Mouse (Mus musculus) heart, embryonic 16.5 days (tissue): ENCODE data around the gene Rubcnl. TPM values are rescaled to one million over a fixed set of nuclear protein-coding genes. Genes with fewer than 3 reads are reported as not detected.

Source experiments
- ATAC-seq: fragments of 200-750 bp; cut with Nextera tagmentation; replicated peaks from 2 replicates; pipeline ENCODE4 v1.8.0; 2017; ENCODE audit warnings: moderate number of reproducible peaks; ENCODE audit not compliant: insufficient read depth, low FRiP score; ENCODE audit errors: extremely low read depth
- H3K27ac ChIP-seq: fragments of 300-500 bp; sonication (generic); 2 replicates; pipeline ENCODE4 v1.5.1; 2014; ENCODE audit warnings: mild to moderate bottlenecking, low read length, control low read depth, moderate library complexity
- H3K27me3 ChIP-seq: fragments of 300-500 bp; sonication (generic); 2 replicates; pipeline ENCODE4 v1.6.1; 2014; ENCODE audit warnings: low read length, mixed read lengths; ENCODE audit not compliant: control insufficient read depth, insufficient read depth
- H3K36me3 ChIP-seq: fragments of 300-500 bp; sonication (generic); 2 replicates; pipeline ENCODE4 v1.6.1; 2014; ENCODE audit not compliant: control insufficient read depth, insufficient read depth
- H3K4me1 ChIP-seq: fragments of 300-500 bp; sonication (generic); 2 replicates; pipeline ENCODE4 v1.6.1; 2014; ENCODE audit warnings: low read length, mixed read lengths; ENCODE audit not compliant: control insufficient read depth, insufficient read depth
- H3K4me2 ChIP-seq: fragments of 300-500 bp; sonication (generic); 2 replicates; pipeline ENCODE4 v1.6.1; 2014; ENCODE audit warnings: low read depth, mild to moderate bottlenecking, control low read depth, low read length
- H3K4me3 ChIP-seq: fragments of 300-500 bp; sonication (generic); 2 replicates; pipeline ENCODE4 v1.5.1; 2014; ENCODE audit warnings: mild to moderate bottlenecking, control low read depth, low read length
- H3K9ac ChIP-seq: fragments of 300-500 bp; sonication (generic); 2 replicates; pipeline ENCODE4 v1.6.1; 2014; ENCODE audit warnings: low read length, control low read depth
- H3K9me3 ChIP-seq: fragments of 300-500 bp; sonication (generic); replicated peaks from 2 replicates; pipeline ENCODE4 v1.6.1; 2016; ENCODE audit warnings: low read length; ENCODE audit not compliant: control insufficient read depth
- WGBS: fragments of 180-500 bp; shearing (Covaris S2); extraction: QIAGEN DNeasy Blood & Tissue Kit; methylation state at CpG from one replicate; pipeline ENCODE4 v1.1.7; 2014; 5-methylcytosine and 5-hydroxymethylcytosine counted together
- polyA plus RNA-seq: library from polyadenylated mRNA; unstranded; fragments of >200 nt; fragmentation: Nextera tagmentation; extraction: Ambion mirVana; gene quantifications from 2 replicates; pipeline ENCODE4 v1.2.1, GENCODE M21; 2015

The Rubcnl gene
- polyA plus RNA-seq = 1.9 and 2.0 TPM in 2 replicates

DNA sequence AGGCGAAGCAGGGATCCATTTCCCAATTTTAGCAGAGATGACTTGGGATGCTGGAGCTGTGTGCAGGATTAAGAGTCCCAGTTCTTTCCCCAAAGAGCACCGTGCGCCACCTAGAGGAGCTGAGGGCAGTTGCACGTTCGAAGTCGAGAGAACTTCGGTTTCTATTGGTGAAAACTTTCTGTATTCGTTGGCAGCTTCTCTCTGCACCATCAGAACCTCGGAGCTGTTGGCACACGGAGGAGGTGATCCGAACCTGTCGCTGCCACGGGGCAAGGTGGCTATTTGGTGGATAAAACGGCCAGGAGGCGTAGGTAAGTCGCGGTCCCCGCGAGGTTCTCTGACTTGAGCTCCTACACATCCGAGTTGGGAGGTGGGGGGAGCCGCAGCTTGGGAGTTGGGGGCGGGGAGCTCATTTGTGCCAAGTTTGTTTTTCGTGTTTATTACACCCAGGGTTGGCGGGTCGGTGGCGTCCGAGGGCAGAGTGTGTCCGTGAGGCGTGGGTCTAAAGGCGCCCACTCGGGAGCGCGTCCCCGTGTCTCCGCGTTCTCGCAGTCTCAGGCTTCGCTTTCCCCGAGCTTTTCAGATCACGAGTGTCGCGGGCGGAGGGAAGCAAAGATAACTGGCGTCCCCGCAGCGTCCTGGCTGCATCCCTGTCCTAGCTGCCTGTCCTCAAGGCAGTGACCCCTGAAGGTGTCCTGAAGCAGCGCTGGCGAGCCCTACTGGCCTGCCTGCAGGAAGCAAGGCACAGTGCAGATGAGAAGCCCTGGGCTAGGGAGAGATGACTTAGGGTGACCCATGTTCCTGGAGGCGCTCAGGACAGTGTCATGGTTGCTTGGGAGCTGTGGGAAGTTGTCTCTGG, at the start of gene Rubcnl:
Gene Rubcnl, plus strand, starts transcription at position 172 of the 859 bp plus-strand sequence.
- Histone ChIP-seq H3K27ac (peak within 1 kb of the TSS; percentile 30), H3K27me3 (peaks cover 7% of the 10 kb centered on the region; the same call in 1 of the 2 replicates), H3K4me3 (peak within 1 kb of the TSS; percentile 69), H3K36me3 (no peaks in the 10 kb centered on the region), H3K9ac (peak within 1 kb of the TSS; percentile 80), H3K4me2 (peak within 1 kb of the TSS; percentile 77), H3K4me1 (peaks cover 26% of the 10 kb centered on the region), H3K9me3 (no peaks in the 10 kb centered on the region)
- 2% methylated on average over 49 of the region's 49 CpGs for WGBS
- peak; percentile 62; the same call in 1 of the 2 replicates for ATAC-seq

DNA sequence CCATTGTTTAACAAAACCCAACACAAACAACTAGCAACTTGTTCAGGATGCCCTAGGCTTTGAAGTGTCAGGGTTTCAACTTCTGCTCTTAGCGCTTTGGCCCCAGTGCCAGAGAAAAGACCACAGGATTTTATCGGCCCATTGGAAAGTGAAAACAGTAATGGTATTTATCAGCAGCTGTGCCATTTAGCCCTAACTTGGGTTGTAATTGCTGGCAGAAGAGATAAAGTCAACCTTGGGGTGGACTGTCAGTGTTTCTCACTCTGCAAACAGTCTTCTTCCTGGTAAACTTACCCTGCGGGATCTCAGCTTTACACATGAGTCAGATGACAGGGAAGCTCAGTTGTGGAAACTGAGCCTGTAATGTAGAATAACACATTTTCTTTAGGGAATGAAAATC, 43.6 kb upstream of the Rubcnl start:
- Histone ChIP-seq H3K4me2 (no peak overlapping the region), H3K4me1 (peaks cover 16% of the 10 kb centered on the region), H3K9me3 (no peaks in the 10 kb centered on the region), H3K27me3 (no peaks in the 10 kb centered on the region), H3K27ac (no peak overlapping the region), H3K36me3 (no peaks in the 10 kb centered on the region), H3K9ac (no peak overlapping the region), H3K4me3 (no peak overlapping the region)
- WGBS = 24% methylated on average over 3 of the region's 3 CpGs
- no peak for ATAC-seq

DNA sequence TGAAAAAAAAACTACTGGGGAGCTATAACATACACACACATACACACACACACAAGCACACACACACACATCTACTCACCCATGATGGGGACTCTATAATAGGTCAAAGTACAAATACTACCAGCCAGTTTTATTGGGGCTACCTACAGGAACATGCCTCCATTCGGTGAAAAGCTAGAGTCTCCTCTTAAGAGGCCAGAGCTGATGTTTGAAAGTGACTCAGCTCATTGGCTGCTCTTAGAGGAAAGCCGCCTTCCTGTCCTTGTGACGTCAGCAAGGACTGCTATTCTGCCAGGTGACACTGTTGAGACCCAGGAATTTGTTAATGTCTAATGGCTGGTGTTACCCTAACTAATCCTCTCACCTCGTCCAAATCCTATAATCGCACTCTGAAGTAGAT, 43.1 kb upstream of the Rubcnl start:
- WGBS = 70% methylated on average over 5 of the region's 5 CpGs
- ATAC-seq = no peak
- no peak overlapping the region for H3K4me3 ChIP-seq

DNA sequence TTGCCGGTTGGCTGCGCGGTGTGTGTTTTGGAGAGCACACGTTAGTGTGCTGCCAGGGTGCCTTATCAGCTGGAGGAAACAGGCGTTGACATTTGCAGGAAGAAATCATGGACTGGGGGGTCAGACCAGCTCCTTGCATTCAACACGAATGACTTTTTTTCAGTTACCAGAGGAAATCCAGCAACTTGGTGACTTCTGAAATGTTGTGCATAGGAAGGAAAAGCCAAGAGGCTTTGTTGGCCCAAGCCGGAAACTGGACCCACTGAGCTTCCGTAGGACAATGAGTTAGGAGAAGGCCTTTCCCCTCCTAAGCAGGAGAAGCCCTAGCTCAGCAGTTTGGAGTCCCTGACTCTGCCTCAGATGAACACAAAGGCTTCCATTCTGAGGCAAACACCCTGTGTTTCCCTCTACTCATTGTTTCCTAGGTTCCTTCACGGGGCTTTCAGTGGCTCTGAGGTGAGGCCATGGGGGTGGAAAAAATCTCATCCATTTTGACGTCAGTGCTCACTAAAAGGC, 41.6 kb upstream of the Rubcnl start:
- 33% methylated on average over 10 of the region's 10 CpGs for WGBS
- H3K9me3 ChIP-seq = no peaks in the 10 kb centered on the region
- H3K27ac ChIP-seq = peak overlapping the region; percentile 64
- no peak overlapping the region for H3K9ac ChIP-seq
- peak; percentile 74 for ATAC-seq
- H3K27me3 ChIP-seq = no peaks in the 10 kb centered on the region
- H3K4me1 ChIP-seq = peaks cover 16% of the 10 kb centered on the region
- no peak overlapping the region for H3K4me2 ChIP-seq
- H3K36me3 ChIP-seq = no peaks in the 10 kb centered on the region
- H3K4me3 ChIP-seq = no peak overlapping the region

More for the DNA sequence above, 43.1 kb upstream of the Rubcnl start:
- H3K27ac ChIP-seq = no peak overlapping the region
- H3K9ac ChIP-seq = no peak overlapping the region
- no peaks in the 10 kb centered on the region for H3K36me3 ChIP-seq
- no peaks in the 10 kb centered on the region for H3K9me3 ChIP-seq
- no peaks in the 10 kb centered on the region for H3K27me3 ChIP-seq
- no peak overlapping the region for H3K4me2 ChIP-seq
- peaks cover 16% of the 10 kb centered on the region for H3K4me1 ChIP-seq

DNA sequence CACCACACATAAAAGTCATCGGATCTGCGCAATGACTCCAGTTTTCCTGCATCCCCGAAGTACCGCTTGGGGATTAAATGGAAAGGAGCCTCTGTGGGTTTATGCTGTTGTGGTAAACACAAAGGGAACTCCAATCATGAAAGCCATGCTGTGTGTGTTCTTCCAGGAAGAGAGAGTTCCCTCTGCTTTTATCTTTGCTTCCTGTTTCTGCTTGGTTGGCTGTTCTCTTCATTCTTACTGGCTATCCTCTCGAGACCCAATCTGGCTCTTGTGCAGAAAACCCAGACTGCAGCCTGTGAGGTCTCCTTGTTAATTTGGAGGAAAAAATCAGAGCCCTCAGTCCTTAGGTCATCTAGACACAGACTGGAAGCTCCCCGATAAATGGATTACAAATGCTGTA, 38.9 kb upstream of the Rubcnl start:
- no peak overlapping the region for H3K4me3 ChIP-seq
- H3K4me1 ChIP-seq = peaks cover 16% of the 10 kb centered on the region
- no peaks in the 10 kb centered on the region for H3K9me3 ChIP-seq
- no peaks in the 10 kb centered on the region for H3K27me3 ChIP-seq
- 73% methylated on average over 6 of the region's 6 CpGs for WGBS
- no peaks in the 10 kb centered on the region for H3K36me3 ChIP-seq
- H3K4me2 ChIP-seq = no peak overlapping the region
- no peak for ATAC-seq
- no peak overlapping the region for H3K27ac ChIP-seq
- H3K9ac ChIP-seq = no peak overlapping the region

DNA sequence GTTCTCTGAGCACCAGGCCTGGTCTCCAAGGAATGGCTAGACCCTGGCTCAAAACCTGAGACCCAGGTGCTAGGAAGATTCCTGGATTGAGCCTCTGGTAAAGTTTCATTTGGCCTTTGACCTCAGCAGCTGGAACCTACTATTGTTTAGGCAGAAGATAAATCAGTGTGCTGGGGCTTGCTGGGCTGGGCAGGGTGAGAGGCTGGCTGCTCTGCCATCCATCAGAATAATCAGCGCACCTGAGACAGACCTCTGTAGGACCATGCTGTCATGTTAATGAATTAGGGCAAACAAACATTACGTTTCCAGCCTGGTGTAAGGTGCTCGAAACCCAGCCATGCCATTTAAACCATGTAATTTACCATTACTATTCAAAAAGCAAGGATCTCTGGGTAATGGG, 34.8 kb upstream of the Rubcnl start:
- ATAC-seq = no peak
- Histone ChIP-seq H3K27me3 (no peaks in the 10 kb centered on the region), H3K9me3 (no peaks in the 10 kb centered on the region), H3K4me2 (no peak overlapping the region), H3K4me1 (0 out of 2 replicates have a peak, but pooled peaks cover 4% of the 10 kb centered on the region), H3K36me3 (no peaks in the 10 kb centered on the region), H3K9ac (no peak overlapping the region), H3K27ac (no peak overlapping the region), H3K4me3 (no peak overlapping the region)
- WGBS = 78% methylated on average over 3 of the region's 3 CpGs

DNA sequence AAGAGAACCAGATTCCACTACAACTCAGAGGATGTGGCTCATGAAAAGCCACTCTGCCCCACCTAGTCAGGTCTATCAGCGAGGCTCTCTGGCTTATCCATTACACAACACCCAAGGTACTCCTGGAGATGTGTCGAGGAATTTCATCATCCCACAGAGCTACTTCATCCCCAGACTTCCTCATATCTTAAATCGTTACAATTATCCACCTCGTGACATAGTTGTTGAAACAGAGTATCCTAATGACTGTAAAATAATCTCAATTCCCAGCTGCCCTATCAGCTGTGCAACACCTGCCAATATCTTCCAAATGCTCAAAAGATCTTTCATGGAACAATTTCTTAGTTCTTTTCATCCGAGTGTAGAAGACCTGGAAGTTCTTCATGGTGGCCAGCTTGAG, 32.7 kb upstream of the Rubcnl start:
- ATAC-seq = no peak
- H3K27me3 ChIP-seq = no peaks in the 10 kb centered on the region
- no peaks in the 10 kb centered on the region for H3K9me3 ChIP-seq
- H3K9ac ChIP-seq = no peak overlapping the region
- H3K27ac ChIP-seq = no peak overlapping the region
- H3K4me1 ChIP-seq = no peaks in the 10 kb centered on the region
- no peak overlapping the region for H3K4me2 ChIP-seq
- H3K36me3 ChIP-seq = no peaks in the 10 kb centered on the region
- 72% methylated on average over 5 of the region's 5 CpGs for WGBS
- H3K4me3 ChIP-seq = no peak overlapping the region

DNA sequence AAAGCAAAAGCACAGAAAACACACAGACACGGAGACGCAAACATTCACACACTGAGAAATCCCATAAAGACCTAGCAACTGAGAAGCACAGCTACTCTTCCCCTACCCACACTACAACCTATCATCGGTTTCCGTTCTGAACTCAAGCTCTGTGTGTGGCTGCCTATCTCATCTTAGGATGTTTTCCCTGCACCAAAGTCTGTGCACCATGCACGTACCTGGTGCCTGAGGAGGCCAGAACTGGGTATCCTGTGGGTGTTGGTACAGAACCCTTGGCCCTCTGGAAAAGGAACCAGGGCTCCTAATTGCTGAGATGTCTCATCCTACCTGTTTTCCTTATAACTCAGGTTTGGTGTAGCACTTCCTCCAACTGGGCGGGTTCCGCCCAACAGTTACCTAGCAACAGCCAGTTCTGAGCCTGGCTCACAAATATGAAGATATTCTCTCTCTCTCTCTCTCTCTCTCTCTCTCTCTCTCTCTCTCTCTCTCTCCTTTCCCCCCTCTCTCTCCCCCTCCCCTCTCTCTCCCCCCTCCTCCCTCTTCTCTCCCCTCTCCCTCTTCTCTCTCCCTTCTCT, 30.9 kb upstream of the Rubcnl start:
- Histone ChIP-seq H3K4me1 (no peaks in the 10 kb centered on the region), H3K27me3 (no peaks in the 10 kb centered on the region), H3K27ac (no peak overlapping the region), H3K4me3 (no peak overlapping the region), H3K9me3 (no peaks in the 10 kb centered on the region), H3K9ac (no peak overlapping the region), H3K36me3 (no peaks in the 10 kb centered on the region), H3K4me2 (no peak overlapping the region)
- ATAC-seq = no peak
- 64% methylated on average over 7 of the region's 7 CpGs for WGBS

DNA sequence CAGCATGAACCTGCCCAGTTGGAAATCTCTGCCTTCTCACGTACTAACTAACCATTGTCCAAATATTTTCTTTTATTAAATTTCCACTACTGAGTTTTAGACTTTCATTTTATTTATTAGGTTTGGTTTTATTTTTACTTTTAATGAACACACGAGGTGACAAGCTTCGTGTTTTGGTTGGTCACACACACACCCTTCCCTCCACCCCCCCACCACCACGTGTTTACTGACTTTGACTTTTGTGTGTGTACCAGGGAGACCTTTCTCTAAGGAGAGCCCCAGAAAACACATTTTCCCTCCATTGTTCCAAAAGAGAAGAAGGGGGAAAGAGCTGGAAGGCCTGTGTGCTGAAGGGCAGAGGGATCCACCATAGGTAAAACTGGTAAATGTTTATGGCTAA, 30.2 kb upstream of the Rubcnl start:
- H3K36me3 ChIP-seq = no peaks in the 10 kb centered on the region
- H3K4me3 ChIP-seq = no peak overlapping the region
- no peak overlapping the region for H3K27ac ChIP-seq
- H3K9ac ChIP-seq = no peak overlapping the region
- H3K27me3 ChIP-seq = no peaks in the 10 kb centered on the region
- 61% methylated on average over 4 of the region's 4 CpGs for WGBS
- no peaks in the 10 kb centered on the region for H3K4me1 ChIP-seq
- H3K9me3 ChIP-seq = no peaks in the 10 kb centered on the region
- ATAC-seq = no peak
- no peak overlapping the region for H3K4me2 ChIP-seq
